In genomic region chr6:28135001-28135401, GRCm38 (mm10) we compare ENCODE assay signal across 8 mouse cellular contexts. TPM values are rescaled to one million over a fixed set of nuclear protein-coding genes. Genes with fewer than 3 reads are reported as not detected.
A peak's percentile ranks its signal among the peaks of the same experiment; 100 is the strongest.
DNase-seq lines count a peak whose midpoint lies in the region; ATAC-seq and TF ChIP-seq lines count a peak whose summit lies in the region.

TSS of gene Grm8 (minus strand) at chr6:28135178.

- peak within 1 kb of the TSS; percentile 100 for H3K4me2 ChIP-seq in forebrain, embryonic 16.5 days (ENCODE audit: low read length)
- peak within 1 kb of the TSS; percentile 96 for H3K4me2 ChIP-seq in intestine, embryonic 16.5 days (ENCODE audit: low read depth, low read length)
- peak within 1 kb of the TSS; percentile 88 for H3K4me2 ChIP-seq in liver, postnatal 0 days (ENCODE audit: low read depth, low read length)

- peak; percentile 35 to 63 for DNase-seq in left cerebral cortex, adult 18-20 months (ENCODE audit: low spot score in 2 of 2)
- no peak for DNase-seq in left cerebral cortex, adult 11 months (ENCODE audit: low spot score)
- DNase-seq in adrenal gland, postnatal 36 days, result peak; percentile 2 to 21
- DNase-seq in liver, postnatal 0 days, result peak; percentile 24
- DNase-seq in right cerebral cortex, postnatal 14 days, result peak; percentile 43

- no peaks in the 10 kb centered on the region for H3K36me3 ChIP-seq in forebrain, embryonic 16.5 days (ENCODE audit: control insufficient read depth, insufficient read depth)
- H3K36me3 ChIP-seq in intestine, embryonic 16.5 days (ENCODE audit: control insufficient read depth, insufficient read depth, low read length), result no peaks in the 10 kb centered on the region
- H3K36me3 ChIP-seq in liver, postnatal 0 days (replicated peaks; ENCODE audit: insufficient read depth, low read length), result no peaks in the 10 kb centered on the region

- H3K4me1 ChIP-seq in forebrain, embryonic 16.5 days (replicated peaks; ENCODE audit: control insufficient read depth, insufficient read depth, low read length), result peaks cover 22% of the 10 kb centered on the region
- peaks cover 12% of the 10 kb centered on the region; the same call in 1 of the 2 replicates for H3K4me1 ChIP-seq in intestine, embryonic 16.5 days (ENCODE audit: control insufficient read depth, insufficient read depth, low read length)
- H3K4me1 ChIP-seq in liver, postnatal 0 days (ENCODE audit: insufficient read depth), result peaks cover 11% of the 10 kb centered on the region

- peak within 1 kb of the TSS; percentile 60 for H3K4me3 ChIP-seq in forebrain, embryonic 16.5 days (replicated peaks; ENCODE audit: low read length)
- peak within 1 kb of the TSS; percentile 60 for H3K4me3 ChIP-seq in intestine, embryonic 16.5 days (ENCODE audit: low read length)
- peak within 1 kb of the TSS; percentile 55 for H3K4me3 ChIP-seq in liver, postnatal 0 days (ENCODE audit: low read depth, low read length)

- ATAC-seq in forebrain, embryonic 16.5 days, result peak; percentile 37
- ATAC-seq in intestine, embryonic 16.5 days, result peak; percentile 32
- ATAC-seq in liver, postnatal 0 days, result no peak
- no peak for ATAC-seq in activated CD4-positive, CD25-positive, alpha-beta regulatory T cell, adult 4 months

- peak within 1 kb of the TSS; percentile 61 for H3K9ac ChIP-seq in forebrain, embryonic 16.5 days (replicated peaks; ENCODE audit: low read depth, low read length)
- peak within 1 kb of the TSS; percentile 59 for H3K9ac ChIP-seq in intestine, embryonic 16.5 days (ENCODE audit: low read depth, low read length)
- peak within 1 kb of the TSS; percentile 34; the same call in 1 of the 2 replicates for H3K9ac ChIP-seq in liver, postnatal 0 days (replicated peaks)

- under 1% methylated on average over 42 of the region's 42 CpGs for WGBS in forebrain, embryonic 16.5 days
- WGBS in intestine, embryonic 16.5 days, result under 1% methylated on average over 42 of the region's 42 CpGs
- WGBS in liver, postnatal 0 days (ENCODE audit: insufficient replicate concordance), result 2% methylated on average over 41 of the region's 42 CpGs

- H3K27ac ChIP-seq in forebrain, embryonic 16.5 days (ENCODE audit: low read length), result no peak within 1 kb of the TSS
- H3K27ac ChIP-seq in intestine, embryonic 16.5 days (ENCODE audit: low read length), result no peak within 1 kb of the TSS
- no peak within 1 kb of the TSS for H3K27ac ChIP-seq in liver, postnatal 0 days (ENCODE audit: low read depth)

- no peak for TF ChIP-seq EP300 in liver, postnatal 0 days (IDR thresholded peaks at IDR 0.05; ENCODE audit: low read depth)

- no peak for TF ChIP-seq CTCF in liver, postnatal 0 days (IDR thresholded peaks at IDR 0.05; ENCODE audit: low read depth)

- no peaks in the 10 kb centered on the region for H3K9me3 ChIP-seq in forebrain, embryonic 16.5 days (ENCODE audit: control insufficient read depth, low read length)
- no peaks in the 10 kb centered on the region for H3K9me3 ChIP-seq in intestine, embryonic 16.5 days (ENCODE audit: control insufficient read depth, low read length)
- no peaks in the 10 kb centered on the region for H3K9me3 ChIP-seq in liver, postnatal 0 days (ENCODE audit: low read length)

- H3K27me3 ChIP-seq in forebrain, embryonic 16.5 days (replicated peaks; ENCODE audit: control insufficient read depth, insufficient read depth, low read length), result 0 out of 2 replicates have a peak, but pooled peaks cover 3% of the 10 kb centered on the region
- peaks cover 37% of the 10 kb centered on the region for H3K27me3 ChIP-seq in intestine, embryonic 16.5 days (replicated peaks; ENCODE audit: control insufficient read depth, insufficient read depth, low read length)
- H3K27me3 ChIP-seq in liver, postnatal 0 days (ENCODE audit: insufficient read depth, low read length), result peaks cover 50% of the 10 kb centered on the region

RNA-seq across cellular contexts. Expression of gene Grm8, which starts in this region (rescaled TPM):
- total RNA-seq in left cerebral cortex, adult 18-20 months (2021), result 10 to 100 TPM; 19.3 to 21.7 TPM
- total RNA-seq in adrenal gland, postnatal 36 days (2021), result under 1 TPM; 0.23 to 0.56 TPM
- polyA plus RNA-seq in forebrain, embryonic 16.5 days (2015; fragmentation: Nextera tagmentation; extraction: Ambion mirVana), result 3.3 and 7.1 TPM in 2 replicates
- 2.6 and 3.7 TPM in 2 replicates for polyA plus RNA-seq in intestine, embryonic 16.5 days (2015; fragmentation: Nextera tagmentation; extraction: Ambion mirVana)
- polyA plus RNA-seq in liver, postnatal 0 days (2015; fragmentation: Nextera tagmentation; extraction: Ambion mirVana), result 0.05 TPM in 1 of 2 replicates, not detected in the other
- under 1 TPM in 1 of 2 experiments, not detected in 1; 0.19 TPM for polyA plus RNA-seq in activated CD4-positive, CD25-positive, alpha-beta regulatory T cell, adult 4 months (2017; shearing (Covaris generic))

Comparison
In these comparisons a context has a peak if more than half of its experiments do, and no peak if none do; other contexts are left out.
1. RNA of gene Grm8 (total RNA-seq): 19.3 to 21.7 TPM in left cerebral cortex, adult 18-20 months; 0.23 to 0.56 TPM in adrenal gland, postnatal 36 days; every median in the first group is over 10 times any median in the second.
2. Peak in DNase-seq in adrenal gland, postnatal 36 days; RNA of the gene not detected or under 1 TPM.
3. Peak in DNase-seq, H3K4me3 ChIP-seq, H3K9ac ChIP-seq and H3K4me2 ChIP-seq in liver, postnatal 0 days; RNA of the gene not detected or under 1 TPM.
4. ATAC-seq: peak in forebrain, embryonic 16.5 days (single experiment) and intestine, embryonic 16.5 days (single experiment); none in liver, postnatal 0 days (single experiment) and activated CD4-positive, CD25-positive, alpha-beta regulatory T cell, adult 4 months (single experiment).
5. Peak in every context shown above with its lines, with median percentiles within 50 percentile points of each other: H3K4me2 ChIP-seq, H3K4me3 ChIP-seq and H3K9ac ChIP-seq.